Mouse (Mus musculus): Measurements from ENCODE around the gene Klc1. TPM values are rescaled to one million over a fixed set of nuclear protein-coding genes. Genes with fewer than 3 reads are reported as not detected.
A peak's percentile ranks its signal among the peaks of the same experiment; 100 is the strongest.

Klc1 gene
- polyA plus RNA-seq, 1 experiment: 790 TPM

GRCm38 (mm10) chr12:111798493-111798892, 39.8 kb downstream of the Klc1 start:
- Histone ChIP-seq H3K4me1 (ENCODE audit: control insufficient read depth, insufficient read depth, low read length) (peaks cover 11% of the 10 kb centered on the region), H3K4me3 (ENCODE audit: insufficient read depth, low read length) (no peak overlapping the region), H3K27ac (ENCODE audit: insufficient read depth, low read length) (no peak overlapping the region)
- TF ChIP-seq CTCF (IDR thresholded peaks at IDR 0.05; ENCODE audit: extremely low read depth, insufficient read depth, low read length): no peak
- TF ChIP-seq POLR2A (IDR thresholded peaks at IDR 0.05; ENCODE audit: extremely low read depth, insufficient read depth, low read length): no peak

DNA sequence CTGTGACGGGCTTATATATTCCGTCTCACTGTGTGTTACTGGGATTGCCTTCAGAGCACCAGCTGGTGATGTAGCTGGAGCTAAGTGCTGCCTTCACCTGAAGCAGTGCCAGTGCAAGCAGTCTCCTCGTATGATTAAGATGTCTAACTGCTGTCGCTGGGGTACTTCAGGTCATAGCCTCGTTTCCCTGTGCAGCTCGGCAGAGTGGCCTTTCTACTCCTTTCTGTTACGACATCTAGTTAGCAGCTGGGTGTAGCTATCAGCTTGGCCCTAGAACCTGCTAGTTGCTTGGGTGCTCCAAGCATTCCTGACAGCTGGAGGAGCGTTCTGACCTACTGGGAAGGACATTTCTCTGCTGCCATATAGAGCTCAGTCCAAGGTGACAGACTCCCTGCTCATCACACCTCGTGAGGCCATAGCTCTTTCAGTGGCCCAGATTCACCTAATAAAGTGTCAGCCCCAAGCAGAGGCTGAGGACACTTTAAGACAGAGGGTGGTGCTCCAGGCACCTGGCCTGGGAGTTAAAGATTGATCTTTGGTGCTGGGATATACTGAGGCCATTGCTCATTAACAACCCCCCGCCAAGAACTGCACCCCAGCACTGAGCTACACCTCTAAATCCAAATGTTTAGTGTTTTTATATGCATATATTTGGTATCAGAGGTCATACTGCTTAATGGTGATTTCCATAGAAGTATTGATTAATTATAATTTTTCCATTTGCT, 42.0 kb downstream of the Klc1 start:
- H3K4me3 ChIP-seq (ENCODE audit: insufficient read depth, low read length): no peak overlapping the region
- no peak overlapping the region for H3K27ac ChIP-seq (ENCODE audit: insufficient read depth, low read length)
- peaks cover 9% of the 10 kb centered on the region for H3K4me1 ChIP-seq (ENCODE audit: control insufficient read depth, insufficient read depth, low read length)
- no peak for TF ChIP-seq CTCF (IDR thresholded peaks at IDR 0.05; ENCODE audit: extremely low read depth, insufficient read depth, low read length)
- no peak for TF ChIP-seq POLR2A (IDR thresholded peaks at IDR 0.05; ENCODE audit: extremely low read depth, insufficient read depth, low read length)

- TF ChIP-seq CTCF (IDR thresholded peaks at IDR 0.05; ENCODE audit: extremely low read depth, insufficient read depth, low read length) (no peak), POLR2A (IDR thresholded peaks at IDR 0.05; ENCODE audit: extremely low read depth, insufficient read depth, low read length) (no peak)
- no peak overlapping the region for H3K4me3 ChIP-seq (ENCODE audit: insufficient read depth, low read length)
- H3K4me1 ChIP-seq (ENCODE audit: control insufficient read depth, insufficient read depth, low read length): peaks cover 11% of the 10 kb centered on the region
- no peak overlapping the region for H3K27ac ChIP-seq (ENCODE audit: insufficient read depth, low read length)
These were observed 44.9 kb downstream of the Klc1 start for GRCm38 (mm10) chr12:111803538-111803937.

GRCm38 (mm10) chr12:111808775-111809174, 50.1 kb downstream of the Klc1 start:
- H3K4me1 ChIP-seq (ENCODE audit: control insufficient read depth, insufficient read depth, low read length): peaks cover 8% of the 10 kb centered on the region; the same call in 1 of the 2 replicates
- TF ChIP-seq POLR2A (IDR thresholded peaks at IDR 0.05; ENCODE audit: extremely low read depth, insufficient read depth, low read length) (no peak), CTCF (IDR thresholded peaks at IDR 0.05; ENCODE audit: extremely low read depth, insufficient read depth, low read length) (no peak)
- peak overlapping the region; percentile 33; the same call in 1 of the 2 replicates for H3K27ac ChIP-seq (ENCODE audit: insufficient read depth, low read length)
- H3K4me3 ChIP-seq (ENCODE audit: insufficient read depth, low read length): peak overlapping the region; percentile 6; the same call in 1 of the 2 replicates

DNA sequence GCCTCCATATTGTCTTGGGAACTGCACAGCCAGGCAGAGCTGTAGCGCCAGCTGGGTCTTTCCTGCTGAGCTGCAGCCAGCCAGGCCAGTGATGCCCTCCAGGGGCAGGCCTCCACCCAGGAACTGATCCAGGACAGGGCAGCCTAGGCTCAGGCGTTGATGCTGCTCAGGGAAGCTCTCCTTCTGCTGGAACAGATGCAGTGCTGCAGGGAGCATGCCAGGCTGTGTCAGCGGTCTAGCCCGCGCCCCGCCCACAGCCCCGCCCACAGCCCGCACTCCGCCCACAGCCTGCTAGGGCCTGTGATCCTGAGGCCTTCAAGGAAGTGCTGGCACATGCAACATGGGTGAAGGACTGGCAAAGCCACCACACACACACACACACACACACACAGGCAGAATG, 51.1 kb downstream of the Klc1 start:
- H3K4me1 ChIP-seq (ENCODE audit: control insufficient read depth, insufficient read depth, low read length): peaks cover 8% of the 10 kb centered on the region; the same call in 1 of the 2 replicates
- H3K27ac ChIP-seq (ENCODE audit: insufficient read depth, low read length): peak overlapping the region; percentile 33
- H3K4me3 ChIP-seq (ENCODE audit: insufficient read depth, low read length): peak overlapping the region; percentile 6; the same call in 1 of the 2 replicates
- TF ChIP-seq CTCF (IDR thresholded peaks at IDR 0.05; ENCODE audit: extremely low read depth, insufficient read depth, low read length): no peak
- peak; percentile 66; the same call in 1 of the 2 replicates for TF ChIP-seq POLR2A (IDR thresholded peaks at IDR 0.05; ENCODE audit: extremely low read depth, insufficient read depth, low read length)

DNA sequence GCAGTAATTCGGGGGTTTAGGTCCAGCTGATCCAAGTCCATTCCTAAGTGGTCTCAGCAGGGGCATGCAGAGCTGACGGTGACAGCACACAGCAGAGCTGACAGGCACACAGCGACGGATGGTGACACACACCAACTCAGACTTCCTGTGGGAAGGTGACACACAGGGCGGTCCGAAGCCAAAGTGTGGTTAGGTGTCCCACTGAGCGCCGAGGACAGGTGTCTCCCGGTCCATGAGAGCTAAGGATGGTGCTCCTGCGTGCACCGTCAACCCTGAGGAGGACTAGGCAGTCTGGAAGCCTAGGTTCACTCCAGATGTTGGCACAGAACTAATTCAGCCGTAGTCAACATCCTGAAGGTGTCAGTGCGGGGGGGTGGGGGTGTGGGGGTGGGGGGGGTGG, 53.4 kb downstream of the Klc1 start:
- peaks cover 14% of the 10 kb centered on the region for H3K4me1 ChIP-seq (ENCODE audit: control insufficient read depth, insufficient read depth, low read length)
- no peak for TF ChIP-seq CTCF (IDR thresholded peaks at IDR 0.05; ENCODE audit: extremely low read depth, insufficient read depth, low read length)
- no peak for TF ChIP-seq POLR2A (IDR thresholded peaks at IDR 0.05; ENCODE audit: extremely low read depth, insufficient read depth, low read length)
- no peak overlapping the region for H3K27ac ChIP-seq (ENCODE audit: insufficient read depth, low read length)
- H3K4me3 ChIP-seq (ENCODE audit: insufficient read depth, low read length): no peak overlapping the region

GRCm38 (mm10) chr12:111812611-111813010, 54.0 kb downstream of the Klc1 start:
- TF ChIP-seq POLR2A (IDR thresholded peaks at IDR 0.05; ENCODE audit: extremely low read depth, insufficient read depth, low read length): no peak
- TF ChIP-seq CTCF (IDR thresholded peaks at IDR 0.05; ENCODE audit: extremely low read depth, insufficient read depth, low read length): no peak
- peaks cover 14% of the 10 kb centered on the region for H3K4me1 ChIP-seq (ENCODE audit: control insufficient read depth, insufficient read depth, low read length)
- no peak overlapping the region for H3K4me3 ChIP-seq (ENCODE audit: insufficient read depth, low read length)
- no peak overlapping the region for H3K27ac ChIP-seq (ENCODE audit: insufficient read depth, low read length)

DNA sequence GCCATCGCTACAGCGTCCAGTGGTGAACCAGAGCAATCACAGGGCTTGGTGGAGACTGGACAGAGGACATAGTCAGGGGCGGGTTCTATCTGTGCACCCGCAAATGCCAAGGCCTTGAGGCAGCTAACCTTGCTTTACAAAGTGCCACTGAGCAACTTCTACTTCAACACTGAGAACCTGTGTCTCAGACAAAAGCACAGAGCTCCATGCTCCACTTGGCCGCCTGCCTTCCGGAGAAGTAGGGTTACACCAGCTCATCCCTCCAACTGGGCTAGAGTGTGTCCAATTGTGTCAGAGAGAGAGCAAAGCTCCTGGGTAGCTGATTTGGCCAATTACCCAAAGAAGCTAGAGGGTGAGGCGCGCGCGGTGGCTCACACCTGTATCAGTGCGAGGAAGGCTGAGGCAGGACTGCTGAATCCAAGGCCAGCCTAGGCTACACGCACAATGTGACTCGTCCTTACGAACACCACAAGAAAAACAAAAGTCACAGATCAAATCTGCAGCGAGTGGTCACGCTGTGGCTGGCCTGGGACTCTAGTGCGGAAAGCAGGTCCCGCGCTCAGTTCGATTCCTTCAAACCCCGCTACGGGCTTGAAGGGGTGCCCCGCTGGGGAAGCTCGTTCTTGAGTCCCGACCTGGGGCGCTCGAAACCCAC, 54.6 kb downstream of the Klc1 start:
- H3K27ac ChIP-seq (ENCODE audit: insufficient read depth, low read length): no peak overlapping the region
- TF ChIP-seq CTCF (IDR thresholded peaks at IDR 0.05; ENCODE audit: extremely low read depth, insufficient read depth, low read length): no peak
- no peak for TF ChIP-seq POLR2A (IDR thresholded peaks at IDR 0.05; ENCODE audit: extremely low read depth, insufficient read depth, low read length)
- H3K4me3 ChIP-seq (ENCODE audit: insufficient read depth, low read length): peak overlapping the region; percentile 36
- peaks cover 14% of the 10 kb centered on the region for H3K4me1 ChIP-seq (ENCODE audit: control insufficient read depth, insufficient read depth, low read length)

GRCm38 (mm10) chr12:111813766-111814617, 55.3 kb downstream of the Klc1 start, which contains the start of the genes Xrcc3 and Zfyve21:
Xrcc3 (minus strand) TSS chr12:111813873.
Zfyve21 (plus strand) TSS chr12:111814170.
- H3K4me1 ChIP-seq (ENCODE audit: control insufficient read depth, insufficient read depth, low read length): peaks cover 12% of the 10 kb centered on the region
- TF ChIP-seq POLR2A (IDR thresholded peaks at IDR 0.05; ENCODE audit: extremely low read depth, insufficient read depth, low read length): peak; percentile 70; the same call in 1 of the 2 replicates
- TF ChIP-seq CTCF (IDR thresholded peaks at IDR 0.05; ENCODE audit: extremely low read depth, insufficient read depth, low read length): no peak
- peak within 1 kb of the TSS; percentile 87 for H3K4me3 ChIP-seq (ENCODE audit: insufficient read depth, low read length)
- H3K27ac ChIP-seq (ENCODE audit: insufficient read depth, low read length): peak within 1 kb of the TSS; percentile 92
